Mouse (Mus musculus) lung, adult 2 months (tissue): ENCODE data around the gene Wrap73.

ENCODE experiments used
- CTCF ChIP-seq: fragments of 200-500 bp; IDR thresholded peaks from 2 replicates; pipeline ENCODE4 v1.5.1; 2011; ENCODE audit warnings: mild to moderate bottlenecking, low read length, control low read depth; ENCODE audit not compliant: insufficient read depth
- POLR2A ChIP-seq: fragments of 200-500 bp; IDR thresholded peaks from 2 replicates; pipeline ENCODE4 v1.6.1; 2011; ENCODE audit warnings: low read depth, mild to moderate bottlenecking, control low read depth, low read length, borderline replicate concordance; ENCODE audit errors: extremely low read depth

DNA sequence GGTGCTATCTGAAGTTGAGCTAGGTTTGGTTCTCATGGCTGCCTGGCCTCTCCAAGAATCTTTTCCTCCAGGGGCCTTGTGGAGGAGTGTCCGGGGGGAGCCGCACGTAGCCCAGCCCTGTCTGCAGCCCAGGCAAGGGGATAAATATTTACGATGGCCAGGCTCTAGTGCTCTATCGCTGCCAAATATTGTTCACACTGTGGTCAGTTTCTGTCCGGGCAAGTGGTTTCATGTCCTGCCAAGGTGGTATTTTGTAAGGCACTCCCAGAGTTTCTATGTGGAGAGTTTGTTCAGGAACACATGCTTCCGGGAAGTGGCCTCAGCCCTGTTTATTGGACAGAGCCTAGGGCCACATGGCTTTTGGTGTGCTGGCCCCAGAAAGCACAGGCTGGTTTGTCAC, 38.8 kb downstream of the Wrap73 start:
- no peak for TF ChIP-seq CTCF
- 0 out of 2 replicates have a peak, but pooled peaks have one; percentile 20 for TF ChIP-seq POLR2A
